In genomic region chr7:16208781-16209665, GRCm38 (mm10) we compare ENCODE assay signal across 21 mouse cellular contexts. TPM values are rescaled to one million over a fixed set of nuclear protein-coding genes. Genes with fewer than 3 reads are reported as not detected.
DNase-seq lines count a peak whose midpoint lies in the region; ATAC-seq and TF ChIP-seq lines count a peak whose summit lies in the region.
"Had no signal": no experiment of that assay in that cellular context is flagged by ENCODE, and none has a peak within 500 bp of the region (broad histone marks: within the 10 kb centered on the region; RNA-seq: fewer than 3 reads in every experiment).

No protein-coding gene starts in this region.

- H3K9ac ChIP-seq in kidney, postnatal 0 days (ENCODE audit: low read depth, low read length), result no peak overlapping the region
- H3K9ac ChIP-seq in intestine, postnatal 0 days (ENCODE audit: low read depth, low read length), result no peak overlapping the region
- no peak overlapping the region for H3K9ac ChIP-seq in stomach, embryonic 14.5 days (replicated peaks; ENCODE audit: low read depth, low read length)
- no peak overlapping the region for H3K9ac ChIP-seq in forebrain, embryonic 16.5 days (replicated peaks; ENCODE audit: low read depth, low read length)
- H3K9ac ChIP-seq: forebrain, postnatal 0 days; hindbrain, embryonic 12.5 days; liver, embryonic 15.5 days had no signal

- no peak for TF ChIP-seq CTCF in kidney, postnatal 0 days (IDR thresholded peaks at IDR 0.05; ENCODE audit: low read depth)
- no peak for TF ChIP-seq CTCF in intestine, postnatal 0 days (IDR thresholded peaks at IDR 0.05; ENCODE audit: low read depth)

- DNase-seq in kidney, postnatal 0 days (ENCODE audit: low spot score), result peak; percentile 70
- DNase-seq in kidney, adult 8-10 months, result no peak
- peak; percentile 27 for DNase-seq in 416B (ENCODE audit: low read depth)
- DNase-seq in spleen, postnatal 36 days (ENCODE audit: low spot score in 2 of 2), result no peak
- no peak for DNase-seq in liver
- DNase-seq: adrenal gland, adult 8-10 months; cerebellum, postnatal 14 days; embryo, embryonic 11 days; forebrain, postnatal 0 days; midbrain, embryonic 14.5 days; right cerebral cortex, postnatal 4 days; thymus, postnatal 36 days had no signal

- no peak for ATAC-seq in kidney, postnatal 0 days (replicated peaks; ENCODE audit: low FRiP score, low read depth)
- no peak for ATAC-seq in intestine, postnatal 0 days
- ATAC-seq in stomach, embryonic 14.5 days (ENCODE audit: insufficient number of reproducible peaks, insufficient read depth, low FRiP score, low read depth), result no peak
- ATAC-seq in forebrain, embryonic 16.5 days, result no peak
- ATAC-seq: forebrain, postnatal 0 days; Patski had no signal

- H3K4me3 ChIP-seq in kidney, postnatal 0 days (replicated peaks; ENCODE audit: low read depth, low read length), result no peak overlapping the region
- H3K4me3 ChIP-seq in intestine, postnatal 0 days (ENCODE audit: low read depth, low read length), result no peak overlapping the region
- no peak overlapping the region for H3K4me3 ChIP-seq in stomach, embryonic 14.5 days (ENCODE audit: low read depth, low read length)
- H3K4me3 ChIP-seq in forebrain, embryonic 16.5 days (replicated peaks; ENCODE audit: low read length), result no peak overlapping the region
- H3K4me3 ChIP-seq: heart, embryonic 10.5 days; hindbrain, embryonic 12.5 days; liver, embryonic 15.5 days had no signal

- peaks cover 20% of the 10 kb centered on the region for H3K36me3 ChIP-seq in kidney, postnatal 0 days (ENCODE audit: insufficient read depth, low read length)
- H3K36me3 ChIP-seq in intestine, postnatal 0 days (ENCODE audit: control insufficient read depth, insufficient read depth), result peaks cover 62% of the 10 kb centered on the region
- H3K36me3 ChIP-seq in stomach, embryonic 14.5 days (ENCODE audit: control insufficient read depth, insufficient read depth, low read length), result peaks cover 36% of the 10 kb centered on the region
- peaks cover 11% of the 10 kb centered on the region for H3K36me3 ChIP-seq in forebrain, embryonic 16.5 days (ENCODE audit: control insufficient read depth, insufficient read depth)

- H3K4me1 ChIP-seq in kidney, postnatal 0 days (replicated peaks; ENCODE audit: insufficient read depth, low read length), result no peaks in the 10 kb centered on the region
- no peaks in the 10 kb centered on the region for H3K4me1 ChIP-seq in intestine, postnatal 0 days (replicated peaks; ENCODE audit: control insufficient read depth, insufficient read depth, low read length)
- H3K4me1 ChIP-seq in stomach, embryonic 14.5 days (ENCODE audit: control insufficient read depth, insufficient read depth, low read length), result 0 out of 2 replicates have a peak, but pooled peaks cover 7% of the 10 kb centered on the region
- H3K4me1 ChIP-seq in forebrain, embryonic 16.5 days (replicated peaks; ENCODE audit: control insufficient read depth, insufficient read depth, low read length), result no peaks in the 10 kb centered on the region
- H3K4me1 ChIP-seq: heart, embryonic 10.5 days; hindbrain, embryonic 12.5 days; liver, embryonic 15.5 days had no signal

- no peaks in the 10 kb centered on the region for H3K27me3 ChIP-seq in kidney, postnatal 0 days (ENCODE audit: insufficient read depth, low read length)
- no peaks in the 10 kb centered on the region for H3K27me3 ChIP-seq in intestine, postnatal 0 days (replicated peaks; ENCODE audit: control insufficient read depth, insufficient read depth, low read length)
- no peaks in the 10 kb centered on the region for H3K27me3 ChIP-seq in stomach, embryonic 14.5 days (ENCODE audit: control insufficient read depth, insufficient read depth, low read length)
- H3K27me3 ChIP-seq in forebrain, embryonic 16.5 days (replicated peaks; ENCODE audit: control insufficient read depth, insufficient read depth, low read length), result no peaks in the 10 kb centered on the region
- H3K27me3 ChIP-seq: hindbrain, embryonic 12.5 days; liver, embryonic 15.5 days; megakaryocyte, embryonic 14.5 days; Patski had no signal

- H3K9me3 ChIP-seq in kidney, postnatal 0 days (replicated peaks; ENCODE audit: low read length), result no peaks in the 10 kb centered on the region
- no peaks in the 10 kb centered on the region for H3K9me3 ChIP-seq in intestine, postnatal 0 days (ENCODE audit: control insufficient read depth)
- H3K9me3 ChIP-seq in stomach, embryonic 14.5 days (ENCODE audit: control insufficient read depth, low read depth, low read length), result no peaks in the 10 kb centered on the region
- no peaks in the 10 kb centered on the region for H3K9me3 ChIP-seq in forebrain, embryonic 16.5 days (ENCODE audit: control insufficient read depth, low read length)
- H3K9me3 ChIP-seq: heart, embryonic 10.5 days; hindbrain, embryonic 12.5 days; liver, embryonic 15.5 days; megakaryocyte, embryonic 14.5 days had no signal

- WGBS in kidney, postnatal 0 days, result 57% methylated on average over 21 of the region's 21 CpGs
- 69% methylated on average over 21 of the region's 21 CpGs for WGBS in intestine, postnatal 0 days
- 64% methylated on average over 21 of the region's 21 CpGs for WGBS in stomach, embryonic 14.5 days
- 93% methylated on average over 21 of the region's 21 CpGs for WGBS in forebrain, embryonic 16.5 days

- H3K4me2 ChIP-seq in kidney, postnatal 0 days (ENCODE audit: low read length), result no peak overlapping the region
- H3K4me2 ChIP-seq in intestine, postnatal 0 days (replicated peaks; ENCODE audit: low read depth), result no peak overlapping the region
- H3K4me2 ChIP-seq in stomach, embryonic 14.5 days (replicated peaks; ENCODE audit: low read depth, low read length), result no peak overlapping the region
- no peak overlapping the region for H3K4me2 ChIP-seq in forebrain, embryonic 16.5 days (ENCODE audit: low read length)
- H3K4me2 ChIP-seq: hindbrain, embryonic 12.5 days; liver, embryonic 15.5 days had no signal

- H3K27ac ChIP-seq in kidney, postnatal 0 days, result no peak overlapping the region
- 0 out of 2 replicates have a peak overlapping the region, but pooled peaks have one; percentile 21 for H3K27ac ChIP-seq in intestine, postnatal 0 days (ENCODE audit: low read depth, low read length)
- H3K27ac ChIP-seq in stomach, embryonic 14.5 days (ENCODE audit: low read length), result peak overlapping the region; percentile 58
- no peak overlapping the region for H3K27ac ChIP-seq in forebrain, embryonic 16.5 days (ENCODE audit: low read length)
- H3K27ac ChIP-seq: heart, embryonic 10.5 days; hindbrain, embryonic 12.5 days; liver, embryonic 15.5 days had no signal

RNA-seq across cellular contexts. Expression of gene Dhx34, which starts 12.8 kb away (rescaled TPM):
- polyA plus RNA-seq in kidney, postnatal 0 days (2015; fragmentation: Nextera tagmentation; extraction: Ambion mirVana), result 11.6 and 12.1 TPM in 2 replicates
- 7.3 and 9.0 TPM in 2 replicates for polyA plus RNA-seq in intestine, postnatal 0 days (2015; fragmentation: Nextera tagmentation; extraction: Ambion mirVana)
- polyA plus RNA-seq in stomach, embryonic 14.5 days (2014; fragmentation: Nextera tagmentation; extraction: Ambion mirVana), result 8.4 and 9.9 TPM in 2 replicates
- 13.9 and 15.5 TPM in 2 replicates for polyA plus RNA-seq in forebrain, embryonic 16.5 days (2015; fragmentation: Nextera tagmentation; extraction: Ambion mirVana)

RNA-seq across cellular contexts. Expression of gene Meis3, which starts 34.1 kb away (rescaled TPM):
- polyA plus RNA-seq in kidney, postnatal 0 days (2015; fragmentation: Nextera tagmentation; extraction: Ambion mirVana), result 12.9 and 16.7 TPM in 2 replicates
- polyA plus RNA-seq in intestine, postnatal 0 days (2015; fragmentation: Nextera tagmentation; extraction: Ambion mirVana), result 18.0 and 20.7 TPM in 2 replicates
- polyA plus RNA-seq in stomach, embryonic 14.5 days (2014; fragmentation: Nextera tagmentation; extraction: Ambion mirVana), result 32.2 and 44.4 TPM in 2 replicates
- polyA plus RNA-seq in forebrain, embryonic 16.5 days (2015; fragmentation: Nextera tagmentation; extraction: Ambion mirVana), result 99.6 and 118 TPM in 2 replicates

RNA-seq across cellular contexts. Expression of gene C5ar2, which starts 34.9 kb away (rescaled TPM):
- polyA plus RNA-seq in kidney, postnatal 0 days (2015; fragmentation: Nextera tagmentation; extraction: Ambion mirVana), result 0.08 and 0.11 TPM in 2 replicates
- polyA plus RNA-seq in intestine, postnatal 0 days (2015; fragmentation: Nextera tagmentation; extraction: Ambion mirVana), result 0.16 and 0.26 TPM in 2 replicates
- 0.14 and 0.27 TPM in 2 replicates for polyA plus RNA-seq in stomach, embryonic 14.5 days (2014; fragmentation: Nextera tagmentation; extraction: Ambion mirVana)
- polyA plus RNA-seq in forebrain, embryonic 16.5 days (2015; fragmentation: Nextera tagmentation; extraction: Ambion mirVana), result 0.16 TPM in 1 of 2 replicates, not detected in the other
- polyA plus RNA-seq: embryonic facial prominence, embryonic 14.5 days; hindbrain, embryonic 12.5 days; midbrain, embryonic 14.5 days; Patski had no signal

RNA-seq across cellular contexts. Expression of gene C5ar1, which starts 50.3 kb away (rescaled TPM):
- polyA plus RNA-seq in kidney, postnatal 0 days (2015; fragmentation: Nextera tagmentation; extraction: Ambion mirVana), result 3.1 and 3.4 TPM in 2 replicates
- 2.1 TPM in 2 replicates for polyA plus RNA-seq in intestine, postnatal 0 days (2015; fragmentation: Nextera tagmentation; extraction: Ambion mirVana)
- polyA plus RNA-seq in stomach, embryonic 14.5 days (2014; fragmentation: Nextera tagmentation; extraction: Ambion mirVana), result 2.4 and 3.2 TPM in 2 replicates
- 1.2 and 2.0 TPM in 2 replicates for polyA plus RNA-seq in forebrain, embryonic 16.5 days (2015; fragmentation: Nextera tagmentation; extraction: Ambion mirVana)
- polyA plus RNA-seq: Patski had no signal

Comparison
In these comparisons a context has a peak if more than half of its experiments do, and no peak if none do; other contexts are left out.
1. DNase-seq: peak in kidney, postnatal 0 days (single experiment) and 416B (single experiment); none in kidney, adult 8-10 months (0 of 2), spleen, postnatal 36 days (0 of 2) and liver (single experiment).
2. H3K27ac ChIP-seq: peak in intestine, postnatal 0 days (single experiment) and stomach, embryonic 14.5 days (single experiment); none in kidney, postnatal 0 days (single experiment) and forebrain, embryonic 16.5 days (single experiment).